Comparison of ENCODE assay signal across 7 mouse cellular contexts in the genomic region with DNA sequence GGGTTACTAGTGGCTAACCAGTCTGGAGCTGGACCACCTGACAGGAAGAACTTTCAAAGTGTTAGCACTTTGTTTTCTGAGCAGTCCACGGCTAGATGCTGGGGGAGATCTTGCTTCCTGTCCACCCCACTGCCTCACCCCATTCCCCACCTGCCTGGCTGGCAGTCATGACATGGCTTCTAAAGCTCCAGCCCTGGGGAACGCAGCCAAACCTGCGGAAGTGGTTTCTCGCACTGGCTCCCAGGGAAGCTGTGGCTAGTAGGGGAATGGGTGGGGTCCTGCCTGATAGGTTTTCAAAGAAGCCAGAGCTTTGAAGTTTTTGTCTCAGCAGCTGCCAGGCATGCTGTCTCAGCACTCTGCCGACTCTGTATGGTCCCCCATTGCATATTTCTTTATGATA.
A peak's percentile ranks its signal among the peaks of the same experiment; 100 is the strongest.
DNase-seq lines count a peak whose midpoint lies in the region; ATAC-seq and TF ChIP-seq lines count a peak whose summit lies in the region.

No protein-coding gene starts in this region.

- peaks cover 52% of the 10 kb centered on the region for H3K4me1 ChIP-seq in spleen, adult 2 months (ENCODE audit: control insufficient read depth, insufficient read depth, insufficient read length)

- H3K36me3 ChIP-seq in spleen, adult 2 months (ENCODE audit: control insufficient read depth, insufficient read depth, low read length) = no peaks in the 10 kb centered on the region

- WGBS in spleen, adult 2 months = under 1% methylated on average over 5 of the region's 5 CpGs

- DNase-seq in CD4-positive helper T cell, adult 2 months (ENCODE audit: low read depth, low spot score) = peak; percentile 86
- peak; percentile 36 for DNase-seq in MEL-GATA-1-ER (ENCODE audit: extremely low read depth, low read depth)
- peak in 1 of 2 experiments; percentile 63 for DNase-seq in spleen, adult 2 months (ENCODE audit: low read depth in 1 of 2, low spot score in 2 of 2)
- DNase-seq in left cerebral cortex, postnatal 14 days (ENCODE audit: low spot score in 2 of 2) = no peak
- DNase-seq in layer of hippocampus, adult 9-11 months = no peak
- DNase-seq in right cerebral cortex, adult 2 months (ENCODE audit: low spot score in 2 of 2) = no peak

- H3K4me3 ChIP-seq in spleen, adult 2 months (ENCODE audit: extremely low read depth, insufficient read depth, insufficient read length) = no peak overlapping the region

- intact Hi-C loops in left cerebral cortex, postnatal 14 days (cut with DNase I) = no loop called here

- peak overlapping the region; percentile 76 for H3K27ac ChIP-seq in spleen, adult 2 months (ENCODE audit: insufficient read depth, low read length)

- TF ChIP-seq POLR2A in spleen, adult 2 months (IDR thresholded peaks at IDR 0.05; ENCODE audit: low read depth, low read length) = no peak

- TF ChIP-seq CTCF in spleen, adult 2 months (IDR thresholded peaks at IDR 0.05; ENCODE audit: extremely low read depth, insufficient read depth, insufficient read length, insufficient replicate concordance) = no peak

- no peaks in the 10 kb centered on the region for H3K27me3 ChIP-seq in spleen, adult 2 months (ENCODE audit: control insufficient read depth, insufficient read depth, low read length)

- ATAC-seq in inflammation-experienced regulatory T-cells, adult 6 months = peak; percentile 81

Comparison
In these comparisons a context has a peak if more than half of its experiments do, and no peak if none do; other contexts are left out.
1. DNase-seq: peak in CD4-positive helper T cell, adult 2 months (single experiment) and MEL-GATA-1-ER (single experiment); none in left cerebral cortex, postnatal 14 days (0 of 2), layer of hippocampus, adult 9-11 months (single experiment) and right cerebral cortex, adult 2 months (0 of 2).